Mouse (Mus musculus): ENCODE measurements around the gene Dcakd. TPM values are rescaled to one million over a fixed set of nuclear protein-coding genes. Genes with fewer than 3 reads are reported as not detected.

Gene Dcakd
- polyA plus RNA-seq, 1 experiment from 2014 or later, result 101 TPM

- no peak for ATAC-seq
- 77% methylated on average over 6 of the region's 6 CpGs for WGBS
- Histone ChIP-seq H3K27ac (no peak overlapping the region), H3K9me3 (no peaks in the 10 kb centered on the region), H3K4me3 (replicated peaks) (no peak overlapping the region), H3K4me2 (replicated peaks) (no peak overlapping the region), H3K4me1 (replicated peaks) (no peaks in the 10 kb centered on the region), H3K36me3 (0 out of 2 replicates have a peak, but pooled peaks cover 3% of the 10 kb centered on the region), H3K9ac (no peak overlapping the region), H3K27me3 (replicated peaks) (no peaks in the 10 kb centered on the region)
Observed at GRCm38 (mm10) chr11:103038037-103038436, 9.9 kb upstream of the Dcakd start.

GRCm38 (mm10) chr11:103036881-103037465, 8.8 kb upstream of the Dcakd start:
- 84% methylated on average over 8 of the region's 8 CpGs for WGBS

GRCm38 (mm10) chr11:103035007-103035406, 6.9 kb upstream of the Dcakd start:
- Histone ChIP-seq H3K4me2 (replicated peaks) (no peak overlapping the region), H3K4me3 (replicated peaks) (no peak overlapping the region), H3K9me3 (no peaks in the 10 kb centered on the region), H3K36me3 (0 out of 2 replicates have a peak, but pooled peaks cover 3% of the 10 kb centered on the region), H3K4me1 (replicated peaks) (0 out of 2 replicates have a peak, but pooled peaks cover 5% of the 10 kb centered on the region), H3K27ac (no peak overlapping the region), H3K9ac (no peak overlapping the region), H3K27me3 (replicated peaks) (no peaks in the 10 kb centered on the region)
- ATAC-seq, result no peak
- WGBS, result 83% methylated on average over 6 of the region's 6 CpGs

More at GRCm38 (mm10) chr11:103036881-103037465, 8.8 kb upstream of the Dcakd start:
- Histone ChIP-seq H3K4me2 (replicated peaks) (no peak overlapping the region), H3K27ac (no peak overlapping the region), H3K27me3 (replicated peaks) (no peaks in the 10 kb centered on the region), H3K9me3 (no peaks in the 10 kb centered on the region), H3K36me3 (0 out of 2 replicates have a peak, but pooled peaks cover 3% of the 10 kb centered on the region), H3K9ac (no peak overlapping the region), H3K4me3 (replicated peaks) (no peak overlapping the region), H3K4me1 (replicated peaks) (no peaks in the 10 kb centered on the region)
- ATAC-seq, result no peak

GRCm38 (mm10) chr11:103033030-103033429, 4.9 kb upstream of the Dcakd start:
- no peaks in the 10 kb centered on the region for H3K36me3 ChIP-seq
- no peak for ATAC-seq
- no peak overlapping the region for H3K27ac ChIP-seq
- 0 out of 2 replicates have a peak, but pooled peaks cover 6% of the 10 kb centered on the region for H3K4me1 ChIP-seq (replicated peaks)
- H3K4me3 ChIP-seq (replicated peaks), result no peak overlapping the region
- H3K9me3 ChIP-seq, result no peaks in the 10 kb centered on the region
- WGBS, result 86% methylated on average over 3 of the region's 3 CpGs
- no peaks in the 10 kb centered on the region for H3K27me3 ChIP-seq (replicated peaks)
- H3K4me2 ChIP-seq (replicated peaks), result no peak overlapping the region
- no peak overlapping the region for H3K9ac ChIP-seq

GRCm38 (mm10) chr11:103027570-103028175, 460 bp downstream of the Dcakd start:
- peak overlapping the region; percentile 70 for H3K4me2 ChIP-seq (replicated peaks)
- peak overlapping the region; percentile 61 for H3K27ac ChIP-seq
- H3K4me3 ChIP-seq (replicated peaks), result peak overlapping the region; percentile 80
- WGBS, result 15% methylated on average over 8 of the region's 8 CpGs
- H3K27me3 ChIP-seq (replicated peaks), result no peaks in the 10 kb centered on the region
- ATAC-seq, result no peak
- H3K36me3 ChIP-seq, result peaks cover 6% of the 10 kb centered on the region; the same call in 1 of the 2 replicates
- H3K4me1 ChIP-seq (replicated peaks), result peaks cover 9% of the 10 kb centered on the region; the same call in 1 of the 2 replicates
- no peaks in the 10 kb centered on the region for H3K9me3 ChIP-seq
- H3K9ac ChIP-seq, result peak overlapping the region; percentile 61

GRCm38 (mm10) chr11:103026901-103027300, 1.2 kb downstream of the Dcakd start:
- H3K4me3 ChIP-seq (replicated peaks), result no peak overlapping the region
- WGBS, result 85% methylated on average over 3 of the region's 3 CpGs
- H3K4me2 ChIP-seq (replicated peaks), result peak overlapping the region; percentile 70; the same call in 1 of the 2 replicates

GRCm38 (mm10) chr11:103023974-103024373, 4.2 kb downstream of the Dcakd start:
- Histone ChIP-seq H3K27ac (no peak overlapping the region), H3K36me3 (peaks cover 6% of the 10 kb centered on the region; the same call in 1 of the 2 replicates), H3K9ac (no peak overlapping the region), H3K4me3 (replicated peaks) (no peak overlapping the region), H3K9me3 (no peaks in the 10 kb centered on the region), H3K27me3 (replicated peaks) (no peaks in the 10 kb centered on the region), H3K4me2 (replicated peaks) (no peak overlapping the region), H3K4me1 (replicated peaks) (peaks cover 5% of the 10 kb centered on the region; the same call in 1 of the 2 replicates)
- no peak for ATAC-seq
- WGBS, result 85% methylated on average over 3 of the region's 3 CpGs

More at GRCm38 (mm10) chr11:103026901-103027300, 1.2 kb downstream of the Dcakd start:
- H3K27ac ChIP-seq, result no peak overlapping the region
- H3K9ac ChIP-seq, result no peak overlapping the region
- H3K27me3 ChIP-seq (replicated peaks), result no peaks in the 10 kb centered on the region
- ATAC-seq, result no peak
- H3K9me3 ChIP-seq, result no peaks in the 10 kb centered on the region
- peaks cover 9% of the 10 kb centered on the region; the same call in 1 of the 2 replicates for H3K4me1 ChIP-seq (replicated peaks)
- H3K36me3 ChIP-seq, result peaks cover 6% of the 10 kb centered on the region; the same call in 1 of the 2 replicates

GRCm38 (mm10) chr11:103020713-103021335, 7.3 kb downstream of the Dcakd start:
- Histone ChIP-seq H3K27me3 (replicated peaks) (no peaks in the 10 kb centered on the region), H3K4me2 (replicated peaks) (no peak overlapping the region), H3K4me1 (replicated peaks) (peaks cover 3% of the 10 kb centered on the region; the same call in 1 of the 2 replicates), H3K9ac (no peak overlapping the region), H3K36me3 (peaks cover 6% of the 10 kb centered on the region; the same call in 1 of the 2 replicates), H3K4me3 (replicated peaks) (no peak overlapping the region), H3K27ac (0 out of 2 replicates have a peak overlapping the region, but pooled peaks have one; percentile 20), H3K9me3 (no peaks in the 10 kb centered on the region)
- WGBS, result 52% methylated on average over 3 of the region's 3 CpGs
- ATAC-seq, result no peak

GRCm38 (mm10) chr11:103019325-103019724, 8.8 kb downstream of the Dcakd start:
- peaks cover 12% of the 10 kb centered on the region; the same call in 1 of the 2 replicates for H3K4me1 ChIP-seq (replicated peaks)
- 86% methylated on average over 7 of the region's 7 CpGs for WGBS
- no peak overlapping the region for H3K4me2 ChIP-seq (replicated peaks)
- no peak overlapping the region for H3K9ac ChIP-seq
- no peaks in the 10 kb centered on the region for H3K9me3 ChIP-seq
- no peak overlapping the region for H3K4me3 ChIP-seq (replicated peaks)
- no peaks in the 10 kb centered on the region for H3K27me3 ChIP-seq (replicated peaks)
- no peak for ATAC-seq
- no peak overlapping the region for H3K27ac ChIP-seq
- H3K36me3 ChIP-seq, result no peaks in the 10 kb centered on the region

- H3K4me1 ChIP-seq (replicated peaks), result peaks cover 12% of the 10 kb centered on the region; the same call in 1 of the 2 replicates
Observed at GRCm38 (mm10) chr11:103018860-103019259, 9.3 kb downstream of the Dcakd start.

GRCm38 (mm10) chr11:103017661-103018060, 10.5 kb downstream of the Dcakd start:
- H3K4me1 ChIP-seq (replicated peaks), result peaks cover 12% of the 10 kb centered on the region; the same call in 1 of the 2 replicates
- 0 out of 2 replicates have a peak overlapping the region, but pooled peaks have one; percentile 7 for H3K4me2 ChIP-seq (replicated peaks)
- no peaks in the 10 kb centered on the region for H3K36me3 ChIP-seq
- ATAC-seq, result no peak
- 51% methylated on average over 9 of the region's 9 CpGs for WGBS
- H3K4me3 ChIP-seq (replicated peaks), result no peak overlapping the region
- no peak overlapping the region for H3K27ac ChIP-seq
- H3K9ac ChIP-seq, result no peak overlapping the region
- no peaks in the 10 kb centered on the region for H3K9me3 ChIP-seq
- no peaks in the 10 kb centered on the region for H3K27me3 ChIP-seq (replicated peaks)

More at GRCm38 (mm10) chr11:103018860-103019259, 9.3 kb downstream of the Dcakd start:
- 74% methylated on average over 6 of the region's 6 CpGs for WGBS
- Histone ChIP-seq H3K9me3 (no peaks in the 10 kb centered on the region), H3K36me3 (no peaks in the 10 kb centered on the region), H3K27ac (no peak overlapping the region), H3K27me3 (replicated peaks) (no peaks in the 10 kb centered on the region), H3K4me3 (replicated peaks) (no peak overlapping the region), H3K4me2 (replicated peaks) (no peak overlapping the region), H3K9ac (no peak overlapping the region)
- no peak for ATAC-seq

GRCm38 (mm10) chr11:103016930-103017329, 11.2 kb downstream of the Dcakd start:
- under 1% methylated on average over 34 of the region's 41 CpGs for WGBS
- H3K4me1 ChIP-seq (replicated peaks), result peaks cover 12% of the 10 kb centered on the region; the same call in 1 of the 2 replicates

More at GRCm38 (mm10) chr11:103016930-103017329, 11.2 kb downstream of the Dcakd start:
- Histone ChIP-seq H3K9me3 (no peaks in the 10 kb centered on the region), H3K27me3 (replicated peaks) (no peaks in the 10 kb centered on the region), H3K36me3 (no peaks in the 10 kb centered on the region), H3K9ac (peak overlapping the region; percentile 95), H3K4me3 (replicated peaks) (peak overlapping the region; percentile 90), H3K27ac (peak overlapping the region; percentile 85), H3K4me2 (replicated peaks) (peak overlapping the region; percentile 58)
- peak; percentile 98 for ATAC-seq
